Mouse (Mus musculus) intestine, embryonic 14.5 days (tissue): ENCODE results near the gene Tns3. TPM values are rescaled to one million over a fixed set of nuclear protein-coding genes. Genes with fewer than 3 reads are reported as not detected.
A peak's percentile ranks its signal among the peaks of the same experiment; 100 is the strongest.

Experiments
- ATAC-seq: fragments of 200-750 bp; cut with Nextera tagmentation; replicated peaks from 2 replicates; pipeline ENCODE4 v1.8.0; 2017; ENCODE audit warnings: low read depth, moderate number of reproducible peaks, moderate TSS enrichment, moderate library complexity; ENCODE audit not compliant: low FRiP score, low TSS enrichment
- DNase-seq: peaks from one replicate; pipeline ENCODE4 v3.0.0-alpha.2; 2018; ENCODE audit warnings: low spot score
- H3K27ac ChIP-seq: fragments of 300-500 bp; sonication (generic); 2 replicates; pipeline ENCODE4 v1.5.1; 2014; ENCODE audit warnings: low read depth, mild to moderate bottlenecking, control low read depth
- H3K27me3 ChIP-seq: fragments of 300-500 bp; sonication (generic); replicated peaks from 2 replicates; pipeline ENCODE4 v1.6.1; 2014; ENCODE audit warnings: low read length, control low read depth; ENCODE audit not compliant: control insufficient read depth, insufficient read depth
- H3K36me3 ChIP-seq: fragments of 300-500 bp; sonication (generic); 2 replicates; pipeline ENCODE4 v1.6.1; 2014; ENCODE audit warnings: low read length, control low read depth; ENCODE audit not compliant: control insufficient read depth, insufficient read depth
- H3K4me1 ChIP-seq: fragments of 300-500 bp; sonication (generic); replicated peaks from 2 replicates; pipeline ENCODE4 v1.6.1; 2014; ENCODE audit warnings: low read length, control low read depth, mixed read lengths; ENCODE audit not compliant: control insufficient read depth, insufficient read depth
- H3K4me2 ChIP-seq: fragments of 300-500 bp; sonication (generic); 2 replicates; pipeline ENCODE4 v1.6.1; 2014; ENCODE audit warnings: low read length
- H3K4me3 ChIP-seq: fragments of 300-500 bp; sonication (generic); 2 replicates; pipeline ENCODE4 v1.5.1; 2014; ENCODE audit warnings: low read depth, low read length, control low read depth, mixed read lengths
- H3K9ac ChIP-seq: fragments of 300-500 bp; sonication (generic); 2 replicates; pipeline ENCODE4 v1.6.1; 2014; ENCODE audit warnings: mild to moderate bottlenecking, low read length
- H3K9me3 ChIP-seq: fragments of 300-500 bp; sonication (generic); 2 replicates; pipeline ENCODE4 v1.6.1; 2016; ENCODE audit warnings: low read length, control low read depth; ENCODE audit not compliant: control insufficient read depth
- WGBS: fragments of 180-500 bp; shearing (Covaris S2); extraction: QIAGEN DNeasy Blood & Tissue Kit; methylation state at CpG from one replicate; pipeline ENCODE4 v1.1.7; 2014; 5-methylcytosine and 5-hydroxymethylcytosine counted together
- polyA plus RNA-seq: library from polyadenylated mRNA; unstranded; fragments of >200 nt; fragmentation: Nextera tagmentation; extraction: Ambion mirVana; gene quantifications from 2 replicates; pipeline ENCODE4 v1.2.1, GENCODE M21; 2014

The Tns3 gene
- polyA plus RNA-seq, 1 experiment from 2014 or later, result 25.7 TPM

- 85% methylated on average over 10 of the region's 10 CpGs for WGBS
- Histone ChIP-seq H3K4me1 (peaks cover 49% of the 10 kb centered on the region), H3K9me3 (no peaks in the 10 kb centered on the region)
These were observed 12.8 kb downstream of the Tns3 start for GRCm38 (mm10) chr11:8651448-8652035.

GRCm38 (mm10) chr11:8645609-8646008 is 18.7 kb downstream of the Tns3 start:
- no peaks in the 10 kb centered on the region for H3K27me3 ChIP-seq
- H3K36me3 ChIP-seq, result 0 out of 2 replicates have a peak, but pooled peaks cover 6% of the 10 kb centered on the region
- peaks cover 26% of the 10 kb centered on the region for H3K4me1 ChIP-seq
- H3K4me2 ChIP-seq, result no peak overlapping the region
- ATAC-seq (0 out of 2 replicates have a peak, but pooled peaks have one; percentile 42), DNase-seq (no peak)
- no peaks in the 10 kb centered on the region for H3K9me3 ChIP-seq
- no peak overlapping the region for H3K9ac ChIP-seq
- H3K4me3 ChIP-seq, result no peak overlapping the region
- H3K27ac ChIP-seq, result no peak overlapping the region
- WGBS, result 75% methylated on average over 3 of the region's 3 CpGs

More at GRCm38 (mm10) chr11:8651448-8652035, 12.8 kb downstream of the Tns3 start:
- ATAC-seq, result no peak
- no peak overlapping the region for H3K4me3 ChIP-seq
- H3K27me3 ChIP-seq, result no peaks in the 10 kb centered on the region
- no peaks in the 10 kb centered on the region for H3K36me3 ChIP-seq
- H3K27ac ChIP-seq, result no peak overlapping the region
- H3K4me2 ChIP-seq, result no peak overlapping the region
- DNase-seq, result no peak
- H3K9ac ChIP-seq, result no peak overlapping the region

- Histone ChIP-seq H3K9ac (no peak overlapping the region), H3K4me3 (no peak overlapping the region), H3K4me1 (peaks cover 20% of the 10 kb centered on the region), H3K4me2 (no peak overlapping the region), H3K27me3 (no peaks in the 10 kb centered on the region), H3K27ac (no peak overlapping the region), H3K9me3 (no peaks in the 10 kb centered on the region), H3K36me3 (0 out of 2 replicates have a peak, but pooled peaks cover 6% of the 10 kb centered on the region)
- no peak for ATAC-seq
- 95% methylated on average over 2 of the region's 2 CpGs for WGBS
- no peak for DNase-seq
These were observed 20.1 kb downstream of the Tns3 start for GRCm38 (mm10) chr11:8644272-8644671.

- H3K36me3 ChIP-seq, result 0 out of 2 replicates have a peak, but pooled peaks cover 6% of the 10 kb centered on the region
- H3K9me3 ChIP-seq, result no peaks in the 10 kb centered on the region
- WGBS, result 28% methylated on average over 10 of the region's 10 CpGs
- H3K27ac ChIP-seq, result no peak overlapping the region
- H3K4me1 ChIP-seq, result peaks cover 29% of the 10 kb centered on the region
- H3K9ac ChIP-seq, result no peak overlapping the region
- no peak overlapping the region for H3K4me3 ChIP-seq
- H3K27me3 ChIP-seq, result no peaks in the 10 kb centered on the region
- no peak for DNase-seq
- ATAC-seq, result no peak
- no peak overlapping the region for H3K4me2 ChIP-seq
These were observed 22.6 kb downstream of the Tns3 start for GRCm38 (mm10) chr11:8641634-8642277.

GRCm38 (mm10) chr11:8639726-8640125 is 24.6 kb downstream of the Tns3 start:
- no peak for ATAC-seq
- Histone ChIP-seq H3K9ac (no peak overlapping the region), H3K9me3 (no peaks in the 10 kb centered on the region), H3K36me3 (no peaks in the 10 kb centered on the region), H3K4me3 (no peak overlapping the region), H3K4me1 (peaks cover 33% of the 10 kb centered on the region), H3K27me3 (no peaks in the 10 kb centered on the region), H3K27ac (no peak overlapping the region), H3K4me2 (no peak overlapping the region)
- 85% methylated on average over 16 of the region's 16 CpGs for WGBS
- no peak for DNase-seq

- no peak for ATAC-seq
- no peak overlapping the region for H3K27ac ChIP-seq
These were observed 25.2 kb downstream of the Tns3 start for GRCm38 (mm10) chr11:8639007-8639718.

GRCm38 (mm10) chr11:8637469-8638447 is 26.6 kb downstream of the Tns3 start:
- H3K27ac ChIP-seq, result no peak overlapping the region
- H3K4me1 ChIP-seq, result peaks cover 40% of the 10 kb centered on the region
- 74% methylated on average over 10 of the region's 10 CpGs for WGBS
- no peaks in the 10 kb centered on the region for H3K27me3 ChIP-seq
- H3K4me2 ChIP-seq, result no peak overlapping the region
- no peak overlapping the region for H3K9ac ChIP-seq
- ATAC-seq (no peak), DNase-seq (no peak)
- no peaks in the 10 kb centered on the region for H3K36me3 ChIP-seq
- no peak overlapping the region for H3K4me3 ChIP-seq
- H3K9me3 ChIP-seq, result no peaks in the 10 kb centered on the region

More at GRCm38 (mm10) chr11:8639007-8639718, 25.2 kb downstream of the Tns3 start:
- Histone ChIP-seq H3K4me2 (no peak overlapping the region), H3K27me3 (no peaks in the 10 kb centered on the region), H3K4me3 (no peak overlapping the region), H3K9ac (no peak overlapping the region), H3K4me1 (peaks cover 39% of the 10 kb centered on the region), H3K9me3 (no peaks in the 10 kb centered on the region), H3K36me3 (no peaks in the 10 kb centered on the region)
- WGBS, result 74% methylated on average over 6 of the region's 6 CpGs
- DNase-seq, result no peak

GRCm38 (mm10) chr11:8636680-8637079 is 27.7 kb downstream of the Tns3 start:
- no peak for DNase-seq
- Histone ChIP-seq H3K27me3 (no peaks in the 10 kb centered on the region), H3K4me3 (no peak overlapping the region), H3K4me2 (no peak overlapping the region), H3K36me3 (no peaks in the 10 kb centered on the region), H3K9me3 (no peaks in the 10 kb centered on the region), H3K4me1 (peaks cover 35% of the 10 kb centered on the region), H3K9ac (no peak overlapping the region), H3K27ac (no peak overlapping the region)
- 95% methylated on average over 1 of the region's 1 CpGs for WGBS
- no peak for ATAC-seq
